In the genomic region with DNA sequence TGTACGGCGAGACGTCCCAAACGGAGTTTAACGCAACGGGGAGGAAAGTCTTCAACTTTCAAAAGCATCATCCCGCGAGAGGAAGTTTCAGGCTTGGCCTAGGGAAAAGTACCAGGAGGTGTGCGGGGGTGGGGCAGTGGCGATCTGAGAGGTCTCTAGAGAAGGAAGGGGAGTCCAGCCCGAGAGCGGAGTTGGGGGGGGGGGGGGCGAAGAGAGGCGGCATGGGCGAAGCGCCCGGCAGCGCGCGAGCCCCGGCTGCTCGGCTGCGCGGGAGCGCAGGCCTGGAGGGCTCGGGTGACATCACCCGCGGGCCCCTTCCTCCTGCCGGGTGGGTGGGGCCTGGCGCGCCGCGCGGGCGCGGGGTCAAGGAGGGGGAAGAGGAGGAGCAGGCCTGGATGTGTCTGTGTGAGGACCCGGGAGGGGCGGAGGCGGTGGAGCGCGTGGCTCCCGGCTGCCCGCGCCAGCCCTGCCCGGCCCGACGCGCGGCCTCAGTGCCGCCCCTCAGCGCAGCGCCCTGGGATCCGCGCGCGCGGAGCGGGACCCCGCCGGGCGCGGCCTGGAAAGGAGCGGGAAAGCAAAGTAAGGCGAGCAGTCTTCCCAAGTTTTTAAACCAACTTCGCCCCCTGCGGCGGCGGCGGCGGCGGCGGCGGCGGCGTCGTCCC, we compare ENCODE assay signal across 8 mouse cellular contexts. TPM values are rescaled to one million over a fixed set of nuclear protein-coding genes. Genes with fewer than 3 reads are reported as not detected.
A peak's percentile ranks its signal among the peaks of the same experiment; 100 is the strongest.
DNase-seq lines count a peak whose midpoint lies in the region; ATAC-seq and TF ChIP-seq lines count a peak whose summit lies in the region.

TSS of gene Gli3 (plus strand) at position 406 of the 662 bp plus-strand sequence.

- peak within 1 kb of the TSS; percentile 96 for H3K27ac ChIP-seq in intestine, embryonic 15.5 days
- peak within 1 kb of the TSS; percentile 100 for H3K27ac ChIP-seq in limb, embryonic 13.5 days
- peak within 1 kb of the TSS; percentile 85 for H3K27ac ChIP-seq in midbrain, embryonic 14.5 days (replicated peaks; ENCODE audit: low read depth, low read length)
- H3K27ac ChIP-seq in testis, adult 2 months (ENCODE audit: control insufficient read depth, insufficient read depth, low read depth, low read length) = no peak within 1 kb of the TSS

- no peak for TF ChIP-seq POLR2A in testis, adult 2 months (IDR thresholded peaks at IDR 0.05; ENCODE audit: control insufficient read depth, low read depth, low read length)

- peak within 1 kb of the TSS; percentile 88 for H3K4me2 ChIP-seq in intestine, embryonic 15.5 days (replicated peaks)
- H3K4me2 ChIP-seq in limb, embryonic 13.5 days (replicated peaks) = peak within 1 kb of the TSS; percentile 71
- peak within 1 kb of the TSS; percentile 80 for H3K4me2 ChIP-seq in midbrain, embryonic 14.5 days (ENCODE audit: low read length)

- H3K27me3 ChIP-seq in megakaryocyte, embryonic 14.5 days (replicated peaks) = peaks cover 60% of the 10 kb centered on the region
- 0 out of 2 replicates have a peak, but pooled peaks cover 12% of the 10 kb centered on the region for H3K27me3 ChIP-seq in intestine, embryonic 15.5 days (replicated peaks)
- H3K27me3 ChIP-seq in limb, embryonic 13.5 days = no peaks in the 10 kb centered on the region
- peaks cover 9% of the 10 kb centered on the region; the same call in 1 of the 2 replicates for H3K27me3 ChIP-seq in midbrain, embryonic 14.5 days (ENCODE audit: control insufficient read depth, insufficient read depth, low read length)
- no peaks in the 10 kb centered on the region for H3K27me3 ChIP-seq in testis, adult 2 months (ENCODE audit: control insufficient read depth, insufficient read depth, low read length)

- no peak for ATAC-seq in megakaryocyte, adult 5-6 weeks (ENCODE audit: poor library complexity, severe bottlenecking)
- ATAC-seq in intestine, embryonic 15.5 days = peak; percentile 93
- peak; percentile 92 for ATAC-seq in limb, embryonic 13.5 days (ENCODE audit: low FRiP score, low read depth)
- peak; percentile 91 for ATAC-seq in midbrain, embryonic 14.5 days (ENCODE audit: low FRiP score, low TSS enrichment)

- H3K36me3 ChIP-seq in megakaryocyte, embryonic 14.5 days (replicated peaks; ENCODE audit: low read length) = no peaks in the 10 kb centered on the region
- H3K36me3 ChIP-seq in intestine, embryonic 15.5 days = no peaks in the 10 kb centered on the region
- H3K36me3 ChIP-seq in limb, embryonic 13.5 days = no peaks in the 10 kb centered on the region
- H3K36me3 ChIP-seq in midbrain, embryonic 14.5 days (ENCODE audit: control insufficient read depth, insufficient read depth, low read length) = no peaks in the 10 kb centered on the region
- H3K36me3 ChIP-seq in testis, adult 2 months (ENCODE audit: control insufficient read depth, insufficient read depth, low read length) = no peaks in the 10 kb centered on the region

- H3K9ac ChIP-seq in intestine, embryonic 15.5 days = peak within 1 kb of the TSS; percentile 77
- peak within 1 kb of the TSS; percentile 100 for H3K9ac ChIP-seq in limb, embryonic 13.5 days
- H3K9ac ChIP-seq in midbrain, embryonic 14.5 days (replicated peaks; ENCODE audit: low read length) = peak within 1 kb of the TSS; percentile 72

- H3K4me3 ChIP-seq in megakaryocyte, embryonic 14.5 days (replicated peaks) = peak within 1 kb of the TSS; percentile 82
- peak within 1 kb of the TSS; percentile 77 for H3K4me3 ChIP-seq in intestine, embryonic 15.5 days (replicated peaks)
- H3K4me3 ChIP-seq in limb, embryonic 13.5 days = peak within 1 kb of the TSS; percentile 89
- H3K4me3 ChIP-seq in midbrain, embryonic 14.5 days (replicated peaks; ENCODE audit: low read depth, low read length) = peak within 1 kb of the TSS; percentile 79
- H3K4me3 ChIP-seq in testis, adult 2 months (ENCODE audit: control insufficient read depth, low read depth, low read length) = peak within 1 kb of the TSS; percentile 80

- H3K4me1 ChIP-seq in megakaryocyte, embryonic 14.5 days = peaks cover 19% of the 10 kb centered on the region
- H3K4me1 ChIP-seq in intestine, embryonic 15.5 days (replicated peaks) = 0 out of 2 replicates have a peak, but pooled peaks cover 5% of the 10 kb centered on the region
- peaks cover 39% of the 10 kb centered on the region for H3K4me1 ChIP-seq in limb, embryonic 13.5 days
- H3K4me1 ChIP-seq in midbrain, embryonic 14.5 days (ENCODE audit: control insufficient read depth, insufficient read depth, low read length) = 0 out of 2 replicates have a peak, but pooled peaks cover 13% of the 10 kb centered on the region
- H3K4me1 ChIP-seq in testis, adult 2 months (ENCODE audit: control insufficient read depth, insufficient read depth, low read length) = peaks cover 10% of the 10 kb centered on the region

- no peaks in the 10 kb centered on the region for H3K9me3 ChIP-seq in megakaryocyte, embryonic 14.5 days
- H3K9me3 ChIP-seq in intestine, embryonic 15.5 days = no peaks in the 10 kb centered on the region
- H3K9me3 ChIP-seq in limb, embryonic 13.5 days = no peaks in the 10 kb centered on the region
- H3K9me3 ChIP-seq in midbrain, embryonic 14.5 days (ENCODE audit: control insufficient read depth, low read length) = no peaks in the 10 kb centered on the region

- DNase-seq in embryo, embryonic 11 days = peak; percentile 94
- DNase-seq in gastrocnemius, postnatal 4 days (ENCODE audit: low spot score in 2 of 2) = peak; percentile 81 to 87
- peak; percentile 83 for DNase-seq in midbrain, embryonic 14.5 days

- under 1% methylated on average over 45 of the region's 76 CpGs for WGBS in intestine, embryonic 15.5 days
- WGBS in limb, embryonic 13.5 days = under 1% methylated on average over 61 of the region's 76 CpGs
- under 1% methylated on average over 61 of the region's 76 CpGs for WGBS in midbrain, embryonic 14.5 days

- no peak for TF ChIP-seq CTCF in testis, adult 2 months (IDR thresholded peaks at IDR 0.05; ENCODE audit: control insufficient read depth, insufficient read depth, insufficient replicate concordance, low read depth, low read length)

RNA-seq across cellular contexts. Expression of gene Gli3, which starts in this region (rescaled TPM):
- polyA plus RNA-seq in megakaryocyte, embryonic 14.5 days (2012; ENCODE audit: insufficient read depth, low replicate concordance) = not detected in 2 replicates
- not detected in 2 replicates for total RNA-seq in megakaryocyte, adult 5-6 weeks (2015)
- total RNA-seq in megakaryocyte, adult 5-6 weeks (2017) = not detected in 2 replicates
- 10 to 100 TPM; 18.9 to 19.5 TPM for total RNA-seq in gastrocnemius, postnatal 4 days (2021)
- 13.4 and 14.0 TPM in 2 replicates for polyA plus RNA-seq in intestine, embryonic 15.5 days (2015; fragmentation: Nextera tagmentation; extraction: Ambion mirVana)
- 51.8 and 54.3 TPM in 2 replicates for polyA plus RNA-seq in limb, embryonic 13.5 days (2015; fragmentation: Nextera tagmentation; extraction: Ambion mirVana)
- polyA plus RNA-seq in midbrain, embryonic 14.5 days (2014; fragmentation: Nextera tagmentation; extraction: Ambion mirVana) = 8.5 and 14.1 TPM in 2 replicates
- 0.90 and 1.2 TPM in 2 replicates for polyA plus RNA-seq in testis, adult 2 months (2012; rRNA removed)

Comparison
In these comparisons a context has a peak if more than half of its experiments do, and no peak if none do; other contexts are left out.
1. RNA of gene Gli3 (total RNA-seq): 18.9 to 19.5 TPM in gastrocnemius, postnatal 4 days; not detected in megakaryocyte, adult 5-6 weeks; every median in the first group is over 10 times any median in the second.
2. Peak in every context shown above with its lines, with median percentiles within 50 percentile points of each other: H3K4me3 ChIP-seq, DNase-seq, H3K4me2 ChIP-seq and H3K9ac ChIP-seq.